Mouse (Mus musculus): ENCODE data around the gene Mcm3.
"Not testable (repeated sequence)": the region's sequence is repeated elsewhere in the genome, so short reads cannot be mapped to it uniquely, and the experiment has no call there.

DNA sequence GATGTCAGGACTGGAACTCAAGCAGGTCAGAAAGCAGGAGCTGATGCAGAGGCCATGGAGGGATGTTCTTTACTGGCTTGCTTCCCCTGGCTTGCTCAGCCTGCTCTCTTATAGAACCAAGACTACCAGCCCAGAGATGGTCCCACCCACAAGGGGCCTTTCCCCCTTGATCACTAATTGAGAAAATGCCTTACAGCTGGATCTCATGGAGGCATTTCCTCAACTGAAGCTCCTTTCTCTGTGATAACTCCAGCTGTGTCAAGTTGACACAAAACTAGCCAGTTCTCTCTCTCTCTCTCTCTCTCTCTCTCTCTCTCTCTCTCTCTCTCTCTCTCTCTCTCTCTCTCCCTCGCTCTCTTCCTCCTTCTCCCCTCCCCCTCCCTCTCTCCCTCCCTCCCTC is 29.6 kb downstream of the Mcm3 start, which contains the start of gene Il17f:
- not testable (repeated sequence) for TF ChIP-seq EP300, CTCF (IDR thresholded peaks at IDR 0.05; ENCODE audit: low read depth)
